Mouse (Mus musculus): ENCODE results near the gene Akr1c18.

DNA sequence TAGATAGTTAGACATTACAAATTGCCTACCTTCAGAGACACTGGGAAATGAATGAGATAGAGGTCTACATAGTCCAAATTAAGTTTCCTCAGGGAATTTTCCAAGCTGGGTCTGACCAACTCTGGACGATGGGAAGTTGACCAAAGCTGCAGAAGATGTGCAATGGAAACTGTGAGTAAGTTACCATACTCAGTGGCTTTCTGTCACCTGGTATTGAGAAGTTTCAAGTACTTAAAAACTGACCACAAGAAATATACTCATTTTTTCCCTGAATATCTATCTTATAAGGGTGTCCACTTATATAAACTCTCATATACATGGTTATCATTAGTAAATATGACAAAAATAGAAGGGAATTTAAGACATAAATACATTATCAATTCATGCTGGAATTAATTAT, 6.2 kb downstream of the Akr1c18 start:
- TF ChIP-seq CTCF (IDR thresholded peaks at IDR 0.05; ENCODE audit: control insufficient read depth, insufficient read depth, insufficient replicate concordance, low read depth, low read length) (no peak), POLR2A (IDR thresholded peaks at IDR 0.05; ENCODE audit: control insufficient read depth, low read depth, low read length) (no peak)

Data from testis, adult 2 months (tissue).